Mouse (Mus musculus): Measurements from ENCODE around the gene Trip10. TPM values are rescaled to one million over a fixed set of nuclear protein-coding genes. Genes with fewer than 3 reads are reported as not detected.

The Trip10 gene
- polyA plus RNA-seq, 1 experiment from 2014 or later, result 32.3 TPM

DNA sequence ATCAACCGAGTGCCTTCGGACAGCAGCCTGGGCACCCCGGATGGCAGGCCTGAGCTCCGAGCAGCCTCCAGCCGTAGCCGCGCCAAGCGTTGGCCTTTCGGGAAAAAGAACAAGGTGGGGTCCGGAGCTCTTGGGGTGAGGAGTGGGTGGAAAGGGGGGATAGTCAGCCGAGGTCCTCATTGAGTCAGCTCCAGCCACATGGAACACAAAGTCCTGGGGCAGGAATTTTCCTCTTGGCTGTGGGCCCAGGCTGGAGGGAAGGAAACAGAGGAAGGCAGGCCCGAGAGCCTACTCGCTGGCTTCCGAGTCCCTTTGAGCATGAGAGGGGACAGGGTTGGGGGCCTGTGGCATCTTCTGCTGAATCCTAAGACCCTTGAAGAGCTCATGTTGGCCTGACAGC, 6.1 kb downstream of the Trip10 start:
- WGBS, result 84% methylated on average over 14 of the region's 14 CpGs
- no peak overlapping the region for H3K4me2 ChIP-seq (ENCODE audit: low read depth, low read length)
- peaks cover 68% of the 10 kb centered on the region for H3K36me3 ChIP-seq (ENCODE audit: control insufficient read depth, insufficient read depth, low read length)
- H3K9ac ChIP-seq (ENCODE audit: low read depth, low read length), result no peak overlapping the region
- DNase-seq (ENCODE audit: low spot score), result no peak
- H3K4me3 ChIP-seq (ENCODE audit: low read depth, low read length), result no peak overlapping the region
- H3K27me3 ChIP-seq (replicated peaks; ENCODE audit: control insufficient read depth, insufficient read depth, low read length), result no peaks in the 10 kb centered on the region
- H3K9me3 ChIP-seq (ENCODE audit: control insufficient read depth, low read length), result no peaks in the 10 kb centered on the region
- ATAC-seq (ENCODE audit: low read depth), result no peak
- H3K27ac ChIP-seq (replicated peaks; ENCODE audit: low read depth, low read length), result no peak overlapping the region
- H3K4me1 ChIP-seq (ENCODE audit: control insufficient read depth, insufficient read depth, low read length), result no peaks in the 10 kb centered on the region

DNA sequence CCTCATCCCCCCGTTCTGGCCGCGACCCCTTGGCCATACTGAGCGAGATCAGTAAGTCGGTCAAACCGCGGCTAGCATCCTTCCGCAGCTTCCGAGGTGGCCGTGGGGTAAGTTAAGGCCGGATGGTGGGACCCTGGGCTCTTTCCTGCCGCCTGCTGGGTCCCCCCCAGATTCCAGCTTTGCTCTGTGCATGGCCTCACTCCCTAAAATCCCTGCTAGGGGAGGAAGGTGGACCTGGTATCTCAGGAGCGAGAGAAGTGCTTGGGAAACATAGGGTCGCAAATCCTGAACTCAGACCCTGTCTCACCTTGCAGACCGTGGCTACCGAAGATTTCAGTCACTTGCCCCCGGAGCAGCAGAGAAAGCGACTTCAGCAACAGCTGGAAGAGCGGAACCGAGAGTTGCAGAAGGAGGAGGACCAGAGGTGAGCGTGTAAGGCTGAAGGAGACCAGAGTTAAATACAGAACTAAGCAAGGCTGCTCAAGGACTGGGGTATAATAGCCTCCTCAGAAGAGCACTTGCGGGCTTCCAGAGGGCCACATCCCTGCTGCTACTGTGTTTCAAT, 7.7 kb downstream of the Trip10 start:
- Histone ChIP-seq H3K27ac (replicated peaks; ENCODE audit: low read depth, low read length) (no peak overlapping the region), H3K4me2 (ENCODE audit: low read depth, low read length) (no peak overlapping the region), H3K4me1 (ENCODE audit: control insufficient read depth, insufficient read depth, low read length) (no peaks in the 10 kb centered on the region), H3K9me3 (ENCODE audit: control insufficient read depth, low read length) (no peaks in the 10 kb centered on the region), H3K9ac (ENCODE audit: low read depth, low read length) (no peak overlapping the region), H3K36me3 (ENCODE audit: control insufficient read depth, insufficient read depth, low read length) (peaks cover 81% of the 10 kb centered on the region), H3K27me3 (replicated peaks; ENCODE audit: control insufficient read depth, insufficient read depth, low read length) (no peaks in the 10 kb centered on the region), H3K4me3 (ENCODE audit: low read depth, low read length) (no peak overlapping the region)
- WGBS, result 96% methylated on average over 22 of the region's 22 CpGs
- ATAC-seq (ENCODE audit: low read depth) (no peak), DNase-seq (ENCODE audit: low spot score) (no peak)

DNA sequence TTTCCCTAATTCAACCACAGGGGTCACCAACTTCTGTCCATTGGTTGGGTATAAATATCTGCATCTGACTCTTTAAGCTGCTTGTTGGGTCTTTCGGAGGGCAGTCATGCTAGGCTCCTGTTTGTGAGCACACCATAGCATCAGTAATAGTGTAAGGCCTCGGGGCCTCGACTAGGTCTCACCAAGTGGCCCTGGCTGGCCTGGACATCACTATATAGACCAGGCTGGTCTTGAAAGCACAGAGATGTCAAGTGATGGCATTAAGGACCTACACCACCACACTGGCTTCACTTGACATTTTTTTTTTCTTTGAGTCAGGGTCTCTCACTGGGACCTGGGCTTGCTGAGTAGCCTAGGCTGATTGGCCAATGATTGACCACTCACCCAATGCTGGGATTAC, 8.9 kb downstream of the Trip10 start:
- whole genome bisulfite sequencing, result 100% methylated on average over 3 of the region's 3 CpGs

DNA sequence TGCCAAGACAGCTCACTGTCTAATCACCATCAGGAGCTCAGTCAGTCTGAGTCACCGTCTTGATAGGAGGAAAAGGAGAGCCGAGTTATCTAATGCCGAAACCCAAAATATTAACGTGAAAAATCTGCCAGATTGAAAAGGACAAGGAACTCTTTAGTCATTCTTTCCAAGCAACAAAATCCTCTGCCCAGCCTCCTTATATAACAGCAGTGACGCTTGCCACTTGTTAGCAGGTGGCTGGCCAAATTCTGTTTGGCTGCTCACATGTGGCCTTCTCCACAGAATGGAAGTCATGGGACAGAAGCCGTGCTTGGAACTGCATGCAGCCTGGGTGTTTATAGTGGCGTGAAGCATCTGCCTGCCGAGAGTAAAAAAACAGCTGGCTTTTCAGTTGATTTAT, 10.5 kb downstream of the Trip10 start:
- Histone ChIP-seq H3K27me3 (replicated peaks; ENCODE audit: control insufficient read depth, insufficient read depth, low read length) (no peaks in the 10 kb centered on the region), H3K4me1 (ENCODE audit: control insufficient read depth, insufficient read depth, low read length) (no peaks in the 10 kb centered on the region), H3K27ac (replicated peaks; ENCODE audit: low read depth, low read length) (no peak overlapping the region), H3K36me3 (ENCODE audit: control insufficient read depth, insufficient read depth, low read length) (peaks cover 87% of the 10 kb centered on the region), H3K4me2 (ENCODE audit: low read depth, low read length) (no peak overlapping the region), H3K9ac (ENCODE audit: low read depth, low read length) (no peak overlapping the region), H3K4me3 (ENCODE audit: low read depth, low read length) (no peak overlapping the region), H3K9me3 (ENCODE audit: control insufficient read depth, low read length) (no peaks in the 10 kb centered on the region)
- ATAC-seq (ENCODE audit: low read depth) (no peak), DNase-seq (ENCODE audit: low spot score) (no peak)
- 95% methylated on average over 8 of the region's 8 CpGs for WGBS

More for the DNA sequence above, 8.9 kb downstream of the Trip10 start:
- no peaks in the 10 kb centered on the region for H3K4me1 ChIP-seq (ENCODE audit: control insufficient read depth, insufficient read depth, low read length)
- H3K4me2 ChIP-seq (ENCODE audit: low read depth, low read length), result no peak overlapping the region
- no peak overlapping the region for H3K27ac ChIP-seq (replicated peaks; ENCODE audit: low read depth, low read length)
- no peaks in the 10 kb centered on the region for H3K9me3 ChIP-seq (ENCODE audit: control insufficient read depth, low read length)
- no peak for ATAC-seq (ENCODE audit: low read depth)
- no peak overlapping the region for H3K4me3 ChIP-seq (ENCODE audit: low read depth, low read length)
- H3K27me3 ChIP-seq (replicated peaks; ENCODE audit: control insufficient read depth, insufficient read depth, low read length), result no peaks in the 10 kb centered on the region
- no peak for DNase-seq (ENCODE audit: low spot score)
- H3K9ac ChIP-seq (ENCODE audit: low read depth, low read length), result no peak overlapping the region
- H3K36me3 ChIP-seq (ENCODE audit: control insufficient read depth, insufficient read depth, low read length), result peaks cover 93% of the 10 kb centered on the region

DNA sequence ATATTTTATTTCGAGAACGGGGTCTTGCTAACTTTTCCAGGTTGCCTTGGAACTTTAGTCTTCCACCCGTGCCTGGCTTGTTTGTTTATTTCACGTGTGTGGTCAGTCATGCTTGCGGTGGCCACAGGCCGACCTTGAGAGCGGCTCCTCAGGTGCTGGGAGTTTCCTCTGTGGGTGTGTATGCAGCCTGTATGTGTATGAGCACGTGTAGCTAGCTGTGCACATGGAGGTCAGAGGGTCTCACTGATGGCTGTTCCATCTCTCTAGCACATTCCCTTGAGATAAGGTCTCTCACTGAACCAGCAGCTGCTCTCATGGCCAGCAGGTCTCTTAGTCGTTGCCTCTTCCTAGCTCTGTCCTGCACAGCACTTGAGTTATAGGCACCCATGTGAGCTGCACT, 11.1 kb downstream of the Trip10 start:
- H3K27me3 ChIP-seq (replicated peaks; ENCODE audit: control insufficient read depth, insufficient read depth, low read length), result no peaks in the 10 kb centered on the region
- WGBS, result 92% methylated on average over 9 of the region's 9 CpGs
- no peak overlapping the region for H3K4me2 ChIP-seq (ENCODE audit: low read depth, low read length)
- H3K4me1 ChIP-seq (ENCODE audit: control insufficient read depth, insufficient read depth, low read length), result peaks cover 4% of the 10 kb centered on the region; the same call in 1 of the 2 replicates
- H3K9me3 ChIP-seq (ENCODE audit: control insufficient read depth, low read length), result no peaks in the 10 kb centered on the region
- peaks cover 81% of the 10 kb centered on the region for H3K36me3 ChIP-seq (ENCODE audit: control insufficient read depth, insufficient read depth, low read length)
- H3K4me3 ChIP-seq (ENCODE audit: low read depth, low read length), result no peak overlapping the region
- H3K9ac ChIP-seq (ENCODE audit: low read depth, low read length), result no peak overlapping the region
- ATAC-seq (ENCODE audit: low read depth), result no peak
- DNase-seq (ENCODE audit: low spot score), result no peak
- no peak overlapping the region for H3K27ac ChIP-seq (replicated peaks; ENCODE audit: low read depth, low read length)

- Histone ChIP-seq H3K36me3 (ENCODE audit: control insufficient read depth, insufficient read depth, low read length) (peaks cover 73% of the 10 kb centered on the region), H3K27ac (replicated peaks; ENCODE audit: low read depth, low read length) (no peak overlapping the region), H3K9me3 (ENCODE audit: control insufficient read depth, low read length) (no peaks in the 10 kb centered on the region), H3K4me2 (ENCODE audit: low read depth, low read length) (no peak overlapping the region), H3K27me3 (replicated peaks; ENCODE audit: control insufficient read depth, insufficient read depth, low read length) (no peaks in the 10 kb centered on the region), H3K4me1 (ENCODE audit: control insufficient read depth, insufficient read depth, low read length) (peaks cover 7% of the 10 kb centered on the region; the same call in 1 of the 2 replicates), H3K4me3 (ENCODE audit: low read depth, low read length) (no peak overlapping the region), H3K9ac (ENCODE audit: low read depth, low read length) (no peak overlapping the region)
- no peak for DNase-seq (ENCODE audit: low spot score)
- 95% methylated on average over 4 of the region's 4 CpGs for WGBS
- ATAC-seq (ENCODE audit: low read depth), result no peak
Observed at GRCm38 (mm10) chr17:57261286-57261685, 12.0 kb downstream of the Trip10 start.

DNA sequence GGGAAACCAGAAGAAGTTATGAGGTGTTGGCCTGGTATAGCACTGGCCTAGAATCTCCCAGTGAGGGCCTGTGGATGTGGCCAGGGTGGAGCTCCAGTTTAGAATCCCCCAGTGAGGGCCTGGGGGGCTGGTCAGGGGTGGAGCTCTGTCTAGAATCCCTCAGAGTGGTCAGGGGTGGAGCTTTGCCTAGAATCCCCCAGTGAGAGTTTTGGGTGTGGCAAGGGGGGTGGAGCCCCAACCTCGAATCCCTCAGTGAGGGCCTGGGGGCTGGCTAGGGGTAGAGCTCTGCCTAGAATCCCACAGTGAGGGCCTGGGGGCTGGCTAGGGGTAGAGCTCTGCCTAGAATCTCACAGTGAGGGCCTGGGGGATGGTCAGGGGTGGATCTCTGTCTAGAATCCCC, 12.5 kb downstream of the Trip10 start:
- Histone ChIP-seq H3K9me3 (ENCODE audit: control insufficient read depth, low read length) (no peaks in the 10 kb centered on the region), H3K4me1 (ENCODE audit: control insufficient read depth, insufficient read depth, low read length) (peaks cover 7% of the 10 kb centered on the region; the same call in 1 of the 2 replicates), H3K4me3 (ENCODE audit: low read depth, low read length) (no peak overlapping the region), H3K36me3 (ENCODE audit: control insufficient read depth, insufficient read depth, low read length) (peaks cover 67% of the 10 kb centered on the region), H3K9ac (ENCODE audit: low read depth, low read length) (no peak overlapping the region), H3K27me3 (replicated peaks; ENCODE audit: control insufficient read depth, insufficient read depth, low read length) (no peaks in the 10 kb centered on the region), H3K27ac (replicated peaks; ENCODE audit: low read depth, low read length) (no peak overlapping the region), H3K4me2 (ENCODE audit: low read depth, low read length) (no peak overlapping the region)
- ATAC-seq (ENCODE audit: low read depth) (no peak), DNase-seq (ENCODE audit: low spot score) (no peak)
- 14% methylated on average over 1 of the region's 1 CpGs for WGBS

DNA sequence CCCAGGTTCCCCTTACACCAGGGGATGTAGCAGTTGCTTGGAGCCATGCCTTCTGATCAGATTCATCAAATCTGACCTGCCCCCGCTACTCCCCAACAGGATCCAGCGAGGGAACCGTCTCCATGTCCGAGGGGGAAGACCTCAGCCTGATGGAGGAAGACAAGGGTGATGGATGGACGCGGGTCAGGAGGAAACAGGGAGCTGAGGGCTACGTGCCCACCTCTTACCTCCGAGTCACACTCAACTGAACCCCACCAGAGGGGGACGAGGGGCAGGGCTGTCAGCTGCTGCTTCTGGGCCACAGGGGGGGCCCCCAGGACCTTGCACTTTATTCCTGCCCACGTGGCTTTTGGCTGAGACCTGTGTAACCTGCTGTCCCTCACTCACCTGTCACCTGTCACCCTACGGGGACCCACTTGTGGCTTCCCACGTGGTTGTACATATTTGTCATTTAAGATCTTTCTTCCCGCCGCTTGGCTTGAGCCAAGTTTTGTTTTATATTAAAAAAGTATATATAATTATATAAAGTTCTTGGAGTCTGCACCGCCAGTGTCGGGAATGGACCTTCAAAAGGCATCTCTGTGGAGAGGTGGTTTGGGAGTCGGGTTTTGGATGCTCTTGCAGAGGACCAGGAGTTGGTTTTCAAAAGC, 13.8 kb downstream of the Trip10 start:
- no peak overlapping the region for H3K4me2 ChIP-seq (ENCODE audit: low read depth, low read length)
- no peak overlapping the region for H3K27ac ChIP-seq (replicated peaks; ENCODE audit: low read depth, low read length)
- 87% methylated on average over 16 of the region's 17 CpGs for WGBS
- H3K27me3 ChIP-seq (replicated peaks; ENCODE audit: control insufficient read depth, insufficient read depth, low read length), result no peaks in the 10 kb centered on the region
- ATAC-seq (ENCODE audit: low read depth), result no peak
- H3K36me3 ChIP-seq (ENCODE audit: control insufficient read depth, insufficient read depth, low read length), result peaks cover 57% of the 10 kb centered on the region
- H3K9me3 ChIP-seq (ENCODE audit: control insufficient read depth, low read length), result no peaks in the 10 kb centered on the region
- no peak overlapping the region for H3K9ac ChIP-seq (ENCODE audit: low read depth, low read length)
- H3K4me3 ChIP-seq (ENCODE audit: low read depth, low read length), result no peak overlapping the region
- peaks cover 7% of the 10 kb centered on the region; the same call in 1 of the 2 replicates for H3K4me1 ChIP-seq (ENCODE audit: control insufficient read depth, insufficient read depth, low read length)
- DNase-seq (ENCODE audit: low spot score), result no peak

DNA sequence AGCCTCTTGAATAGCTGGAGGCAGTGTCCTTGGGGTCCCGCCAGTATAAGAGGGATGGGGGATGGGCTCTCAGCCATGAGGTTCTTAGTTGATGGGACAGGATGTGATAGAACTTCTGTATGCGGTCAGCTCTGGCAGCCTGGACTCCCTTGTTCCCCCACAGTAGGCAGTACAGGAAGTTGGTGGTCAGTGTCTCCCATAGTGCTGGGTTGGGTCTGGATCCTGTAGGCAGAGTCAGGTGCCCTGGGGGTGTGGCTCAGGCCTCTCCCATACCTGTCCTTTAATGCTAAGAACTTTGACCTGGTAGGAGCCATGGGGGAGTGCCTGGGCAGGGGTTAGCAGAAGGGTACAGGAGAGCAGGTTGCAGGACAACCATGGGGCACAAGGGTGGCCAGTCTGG, 14.9 kb downstream of the Trip10 start:
- ATAC-seq (ENCODE audit: low read depth) (no peak), DNase-seq (ENCODE audit: low spot score) (no peak)
- H3K9ac ChIP-seq (ENCODE audit: low read depth, low read length), result no peak overlapping the region
- H3K4me3 ChIP-seq (ENCODE audit: low read depth, low read length), result no peak overlapping the region
- H3K4me1 ChIP-seq (ENCODE audit: control insufficient read depth, insufficient read depth, low read length), result peaks cover 7% of the 10 kb centered on the region; the same call in 1 of the 2 replicates
- H3K4me2 ChIP-seq (ENCODE audit: low read depth, low read length), result no peak overlapping the region
- peaks cover 46% of the 10 kb centered on the region for H3K36me3 ChIP-seq (ENCODE audit: control insufficient read depth, insufficient read depth, low read length)
- no peaks in the 10 kb centered on the region for H3K9me3 ChIP-seq (ENCODE audit: control insufficient read depth, low read length)
- 84% methylated on average over 2 of the region's 2 CpGs for WGBS
- no peaks in the 10 kb centered on the region for H3K27me3 ChIP-seq (replicated peaks; ENCODE audit: control insufficient read depth, insufficient read depth, low read length)
- H3K27ac ChIP-seq (replicated peaks; ENCODE audit: low read depth, low read length), result no peak overlapping the region
